Mouse (Mus musculus) midbrain, embryonic 12.5 days (tissue): ENCODE results near the gene Lemd1. TPM values are rescaled to one million over a fixed set of nuclear protein-coding genes. Genes with fewer than 3 reads are reported as not detected.

Experiments used
- ATAC-seq: fragments of 200-750 bp; cut with Nextera tagmentation; 2 replicates; pipeline ENCODE4 v1.8.0; 2017; ENCODE audit warnings: low read depth, moderate TSS enrichment, moderate library complexity; ENCODE audit not compliant: low FRiP score
- H3K27ac ChIP-seq: fragments of 300-500 bp; sonication (generic); replicated peaks from 2 replicates; pipeline ENCODE4 v1.5.1; 2016; ENCODE audit warnings: mild to moderate bottlenecking
- H3K27me3 ChIP-seq: fragments of 300-500 bp; sonication (generic); 2 replicates; pipeline ENCODE4 v1.6.1; 2016; ENCODE audit warnings: mild to moderate bottlenecking
- H3K36me3 ChIP-seq: fragments of 300-500 bp; sonication (generic); 2 replicates; pipeline ENCODE4 v1.6.1; 2016
- H3K4me1 ChIP-seq: fragments of 300-500 bp; sonication (generic); 2 replicates; pipeline ENCODE4 v1.6.1; 2016
- H3K4me2 ChIP-seq: fragments of 300-500 bp; sonication (generic); replicated peaks from 2 replicates; pipeline ENCODE4 v1.6.1; 2016; ENCODE audit warnings: mild to moderate bottlenecking, moderate library complexity
- H3K4me3 ChIP-seq: fragments of 300-500 bp; sonication (generic); 2 replicates; pipeline ENCODE4 v1.5.1; 2016; ENCODE audit warnings: mild to moderate bottlenecking
- H3K9ac ChIP-seq: fragments of 300-500 bp; sonication (generic); replicated peaks from 2 replicates; pipeline ENCODE4 v1.6.1; 2016; ENCODE audit warnings: mild to moderate bottlenecking, moderate library complexity
- H3K9me3 ChIP-seq: fragments of 300-500 bp; sonication (generic); 2 replicates; pipeline ENCODE4 v1.6.1; 2016; ENCODE audit warnings: mild to moderate bottlenecking
- WGBS: fragments of 180-500 bp; shearing (Covaris S2); methylation state at CpG from one replicate; pipeline ENCODE4 v1.1.7; 2016; 5-methylcytosine and 5-hydroxymethylcytosine counted together
- microRNA counts: library from miRNA; unstranded; fragments of <30 nt; microRNA quantifications from one replicate; lab custom pipeline; 2017
- microRNA-seq: library from miRNA; unstranded; fragments of <30 nt; microRNA quantifications from one replicate; pipeline ENCODE4, GENCODE M21; 2017
- polyA plus RNA-seq: library from polyadenylated mRNA; unstranded; fragments of >200 nt; fragmentation: Nextera tagmentation; extraction: Ambion mirVana; gene quantifications from 2 replicates; pipeline ENCODE4 v1.2.1, GENCODE M21; 2016

The Lemd1 gene
- polyA plus RNA-seq, 1 experiment from 2014 or later: 15.6 TPM

DNA sequence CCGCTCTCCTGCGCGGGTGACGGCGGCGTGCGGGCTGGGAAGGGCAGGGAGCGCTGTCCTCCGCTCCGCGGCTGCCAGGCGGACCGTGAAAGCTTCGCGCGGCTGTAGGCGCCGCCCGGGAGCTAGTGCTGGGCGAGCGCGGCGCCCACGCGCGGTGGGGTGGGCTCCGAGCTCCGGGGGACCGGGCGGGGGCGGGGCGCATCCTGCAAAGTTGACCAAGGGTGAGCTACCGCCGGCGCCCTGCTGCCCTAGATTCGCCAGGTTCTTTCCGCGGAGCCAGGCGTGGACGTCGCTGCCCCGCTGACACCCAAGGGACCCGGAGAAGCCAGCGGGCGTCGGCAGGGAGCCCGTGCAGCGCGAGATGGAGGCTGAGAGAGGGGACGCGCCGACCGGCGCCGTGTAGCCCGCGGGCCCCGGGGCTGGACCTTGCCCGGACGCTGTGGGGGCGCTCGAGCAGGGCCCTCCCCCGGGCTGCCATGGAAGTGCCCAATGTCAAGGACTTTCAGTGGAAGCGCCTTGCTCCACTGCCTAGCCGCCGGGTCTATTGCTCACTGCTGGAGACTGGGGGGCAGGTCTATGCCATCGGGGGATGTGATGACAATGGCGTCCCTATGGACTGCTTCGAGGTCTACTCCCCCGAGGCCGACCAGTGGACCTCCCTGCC is 107.7 kb downstream of the Lemd1 start:
- Histone ChIP-seq H3K27ac (peak overlapping the region; percentile 84), H3K4me1 (peaks cover 44% of the 10 kb centered on the region), H3K9ac (peak overlapping the region; percentile 85), H3K27me3 (peaks cover 46% of the 10 kb centered on the region), H3K9me3 (no peaks in the 10 kb centered on the region), H3K36me3 (no peaks in the 10 kb centered on the region), H3K4me2 (peak overlapping the region; percentile 99), H3K4me3 (peak overlapping the region; percentile 65)
- ATAC-seq: peak; percentile 59
- WGBS: under 1% methylated on average over 45 of the region's 71 CpGs

DNA sequence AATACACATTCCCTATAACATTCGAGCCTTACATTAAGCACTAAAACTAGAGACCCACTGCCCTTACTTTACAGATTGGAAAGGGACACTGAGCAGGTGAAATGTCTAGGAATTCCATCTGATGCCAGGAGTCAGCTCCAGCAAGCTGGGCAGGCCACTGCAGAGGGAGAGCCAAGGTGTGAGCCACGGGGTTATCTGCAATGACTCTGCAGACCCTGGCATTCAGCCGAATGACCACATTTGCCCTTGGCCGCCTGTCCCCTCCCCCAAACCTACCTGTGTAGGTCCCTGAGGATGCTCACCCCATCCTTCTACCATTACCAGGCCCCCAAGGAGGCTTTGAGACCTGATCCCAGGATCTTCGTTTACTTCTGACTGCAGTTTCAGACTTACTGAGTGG is 108.5 kb downstream of the Lemd1 start:
- Histone ChIP-seq H3K4me3 (peak overlapping the region; percentile 65), H3K9me3 (no peaks in the 10 kb centered on the region), H3K27me3 (peaks cover 49% of the 10 kb centered on the region), H3K27ac (no peak overlapping the region), H3K36me3 (no peaks in the 10 kb centered on the region), H3K9ac (0 out of 2 replicates have a peak overlapping the region, but pooled peaks have one; percentile 85), H3K4me2 (peak overlapping the region; percentile 99), H3K4me1 (peaks cover 44% of the 10 kb centered on the region)
- 86% methylated on average over 5 of the region's 5 CpGs for WGBS
- no peak for ATAC-seq

DNA sequence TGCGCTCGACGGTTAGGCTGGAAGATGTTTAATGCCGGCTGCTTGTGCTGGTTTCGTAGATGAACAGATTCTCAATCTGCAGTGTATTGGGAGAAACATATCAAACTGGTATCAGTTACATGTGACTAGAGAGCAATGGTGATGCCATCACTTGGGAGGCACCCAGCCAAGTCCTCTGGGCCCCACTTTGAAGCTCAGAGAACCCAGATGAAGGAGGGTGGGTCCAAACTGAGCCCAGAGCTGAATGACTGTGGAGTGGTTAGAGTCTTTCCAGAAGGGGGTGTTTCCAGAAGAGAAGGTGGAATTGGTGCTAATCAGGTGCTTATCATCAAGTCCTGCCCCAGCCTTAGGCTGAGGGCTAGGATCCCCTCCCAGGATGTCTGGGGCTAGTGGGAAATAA is 110.0 kb downstream of the Lemd1 start:
- Histone ChIP-seq H3K27me3 (peaks cover 39% of the 10 kb centered on the region), H3K4me2 (peak overlapping the region; percentile 99; the same call in 1 of the 2 replicates), H3K9ac (no peak overlapping the region), H3K4me1 (peaks cover 44% of the 10 kb centered on the region), H3K4me3 (no peak overlapping the region), H3K36me3 (no peaks in the 10 kb centered on the region), H3K27ac (no peak overlapping the region), H3K9me3 (no peaks in the 10 kb centered on the region)
- no peak for ATAC-seq
- WGBS: 86% methylated on average over 5 of the region's 5 CpGs

DNA sequence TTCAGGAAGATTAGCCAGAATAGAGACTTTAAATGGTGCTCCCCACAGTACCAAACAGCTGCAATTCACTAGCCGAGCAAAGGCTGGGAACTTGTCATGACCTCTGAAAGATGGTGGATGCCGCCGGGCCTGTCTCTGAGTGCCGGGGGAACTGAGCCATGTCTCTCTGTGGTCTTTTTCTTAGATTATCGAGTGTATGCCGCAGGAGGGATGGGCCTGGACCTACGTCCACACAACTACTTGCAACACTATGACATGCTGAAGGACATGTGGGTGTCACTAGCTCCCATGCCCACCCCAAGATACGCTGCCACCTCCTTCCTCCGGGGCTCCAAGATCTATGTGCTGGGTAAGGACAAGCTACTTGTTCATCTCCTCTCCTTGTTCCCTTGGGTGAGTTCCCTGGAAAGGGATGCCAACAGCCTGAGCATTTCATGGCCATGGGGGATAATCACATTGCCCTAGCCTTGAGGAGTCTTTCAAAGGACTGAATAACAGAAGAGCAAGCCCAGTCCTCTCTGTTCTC is 111.2 kb downstream of the Lemd1 start:
- H3K36me3 ChIP-seq: no peaks in the 10 kb centered on the region
- no peak overlapping the region for H3K4me2 ChIP-seq
- no peak overlapping the region for H3K9ac ChIP-seq
- H3K4me3 ChIP-seq: no peak overlapping the region
- no peaks in the 10 kb centered on the region for H3K9me3 ChIP-seq
- no peak for ATAC-seq
- no peak overlapping the region for H3K27ac ChIP-seq
- WGBS: 93% methylated on average over 9 of the region's 9 CpGs
- H3K27me3 ChIP-seq: peaks cover 41% of the 10 kb centered on the region
- peaks cover 39% of the 10 kb centered on the region for H3K4me1 ChIP-seq

DNA sequence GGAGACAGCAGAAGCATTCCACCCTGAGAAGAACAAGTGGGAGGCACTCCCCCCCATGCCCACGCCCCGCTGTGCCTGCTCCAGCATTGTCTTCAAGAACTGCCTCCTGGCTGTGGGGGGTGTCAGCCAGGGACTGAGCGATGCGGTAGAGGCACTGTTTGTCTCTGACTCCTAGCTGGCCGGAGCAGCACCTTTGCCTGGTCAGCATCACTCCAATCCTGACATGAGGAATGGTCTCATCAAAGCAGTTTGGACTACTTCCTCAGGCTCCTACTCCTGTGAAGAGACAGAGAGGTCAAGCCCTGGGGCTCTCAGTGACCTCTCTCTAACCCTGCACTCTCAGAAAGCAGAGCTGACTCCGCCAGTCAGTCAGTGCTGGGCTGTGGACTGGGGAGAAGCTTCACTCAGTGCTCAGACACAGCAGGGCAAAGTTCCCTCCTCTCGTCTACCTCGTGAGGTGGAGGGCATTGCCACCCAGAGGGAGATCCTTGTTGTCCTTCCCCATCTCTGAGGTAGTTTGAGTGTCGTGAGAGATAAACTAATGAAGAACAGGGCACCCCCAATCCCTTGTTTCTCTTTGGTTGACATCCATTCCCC is 113.5 kb downstream of the Lemd1 start:
- H3K4me3 ChIP-seq: no peak overlapping the region
- 35% methylated on average over 9 of the region's 9 CpGs for WGBS
- peaks cover 18% of the 10 kb centered on the region; the same call in 1 of the 2 replicates for H3K4me1 ChIP-seq
- H3K9ac ChIP-seq: no peak overlapping the region
- no peaks in the 10 kb centered on the region for H3K36me3 ChIP-seq
- H3K27ac ChIP-seq: no peak overlapping the region
- no peak overlapping the region for H3K4me2 ChIP-seq
- no peak for ATAC-seq
- H3K27me3 ChIP-seq: peaks cover 37% of the 10 kb centered on the region
- H3K9me3 ChIP-seq: no peaks in the 10 kb centered on the region

DNA sequence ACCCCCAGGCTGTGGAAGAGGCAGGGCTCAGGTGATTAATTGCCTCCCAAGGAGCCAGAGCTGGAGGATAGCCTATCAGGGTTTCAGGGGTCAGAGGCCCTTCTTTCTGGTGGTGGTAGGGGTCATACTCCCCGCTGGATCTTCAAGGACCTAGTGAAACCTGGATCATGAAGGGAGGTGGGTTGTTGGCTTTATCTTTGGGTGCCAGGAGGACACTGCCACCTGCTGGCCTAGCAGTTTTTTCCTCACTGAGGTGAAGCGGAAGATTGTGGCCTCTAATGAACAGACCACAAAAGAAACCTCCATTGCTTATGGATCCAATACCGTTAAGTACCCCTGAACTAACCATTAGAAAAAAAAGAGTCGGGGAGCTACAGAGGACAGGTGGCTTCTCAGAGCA is 114.9 kb downstream of the Lemd1 start:
- H3K27me3 ChIP-seq: peaks cover 28% of the 10 kb centered on the region
- no peak overlapping the region for H3K4me2 ChIP-seq
- H3K4me1 ChIP-seq: peaks cover 16% of the 10 kb centered on the region; the same call in 1 of the 2 replicates
- no peak overlapping the region for H3K9ac ChIP-seq
- H3K9me3 ChIP-seq: no peaks in the 10 kb centered on the region
- no peak overlapping the region for H3K4me3 ChIP-seq
- 60% methylated on average over 4 of the region's 4 CpGs for WGBS
- no peak for ATAC-seq
- no peaks in the 10 kb centered on the region for H3K36me3 ChIP-seq
- H3K27ac ChIP-seq: no peak overlapping the region

DNA sequence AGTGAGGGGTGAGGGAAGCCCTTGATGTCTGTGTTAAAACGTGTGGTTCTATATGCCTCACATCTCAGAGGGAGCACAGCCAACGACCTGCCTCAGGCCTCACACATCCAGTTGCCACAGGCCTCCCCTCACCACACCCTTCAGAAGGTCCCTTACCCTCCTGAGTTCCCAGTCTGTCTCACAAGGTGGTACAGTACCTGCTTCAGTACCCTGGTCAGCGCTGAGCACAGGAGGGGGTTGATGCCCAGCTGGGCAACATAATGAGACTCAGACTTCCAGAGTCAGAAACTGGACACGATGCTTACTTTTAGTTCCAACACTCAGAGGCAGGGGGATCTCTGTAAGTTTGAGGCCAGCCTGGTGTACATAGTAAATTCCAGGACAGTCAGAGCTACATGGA is 115.6 kb downstream of the Lemd1 start:
- no peak for ATAC-seq
- Histone ChIP-seq H3K9ac (no peak overlapping the region), H3K4me2 (no peak overlapping the region), H3K9me3 (no peaks in the 10 kb centered on the region), H3K36me3 (no peaks in the 10 kb centered on the region), H3K27ac (no peak overlapping the region), H3K27me3 (peaks cover 24% of the 10 kb centered on the region), H3K4me3 (no peak overlapping the region), H3K4me1 (peaks cover 16% of the 10 kb centered on the region; the same call in 1 of the 2 replicates)
- 20% methylated on average over 4 of the region's 4 CpGs for WGBS

DNA sequence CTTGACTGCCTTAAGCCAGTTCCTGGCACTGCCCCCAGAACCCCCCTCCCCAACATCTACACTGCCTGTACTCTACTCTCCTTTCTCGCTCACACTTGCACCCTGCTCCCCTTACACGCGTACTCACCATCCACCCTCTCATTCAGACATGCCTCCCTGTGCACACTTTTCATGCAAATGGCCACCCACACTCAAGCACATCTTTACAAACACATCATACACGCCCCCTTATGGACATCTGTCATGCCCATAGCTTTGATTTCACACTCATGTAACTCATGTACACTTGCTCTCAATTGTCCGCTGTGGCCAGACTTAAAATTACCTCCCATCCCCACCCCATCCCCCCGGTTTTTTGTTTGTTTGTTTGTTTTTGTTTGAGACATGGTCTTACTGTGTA is 116.7 kb downstream of the Lemd1 start:
- H3K4me3 ChIP-seq: no peak overlapping the region
- no peaks in the 10 kb centered on the region for H3K36me3 ChIP-seq
- H3K9ac ChIP-seq: no peak overlapping the region
- H3K27me3 ChIP-seq: peaks cover 24% of the 10 kb centered on the region
- H3K27ac ChIP-seq: no peak overlapping the region
- no peak for ATAC-seq
- H3K4me1 ChIP-seq: peaks cover 10% of the 10 kb centered on the region; the same call in 1 of the 2 replicates
- H3K4me2 ChIP-seq: no peak overlapping the region
- 86% methylated on average over 6 of the region's 6 CpGs for WGBS
- no peaks in the 10 kb centered on the region for H3K9me3 ChIP-seq

DNA sequence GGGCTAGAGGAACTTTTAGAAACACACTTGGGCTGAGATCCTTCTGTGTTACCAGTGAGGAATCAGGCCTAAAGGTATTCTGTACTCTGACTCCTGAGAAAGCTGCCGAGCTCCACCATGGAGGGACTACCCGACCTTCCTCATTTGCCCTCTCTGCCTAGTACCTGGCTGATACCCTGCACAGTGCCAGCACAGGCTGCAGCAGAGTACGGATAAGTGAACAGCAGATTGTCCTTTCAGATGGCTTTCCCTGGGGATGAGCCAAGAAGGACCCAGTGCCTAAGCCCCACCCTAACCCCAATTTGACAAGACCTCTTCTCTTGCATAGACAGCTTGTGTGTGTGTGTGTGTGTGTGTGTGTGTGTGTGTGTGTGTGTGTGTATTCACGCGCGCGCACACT is 117.4 kb downstream of the Lemd1 start:
- ATAC-seq: no peak
- H3K9ac ChIP-seq: no peak overlapping the region
- H3K9me3 ChIP-seq: no peaks in the 10 kb centered on the region
- H3K4me3 ChIP-seq: no peak overlapping the region
- no peak overlapping the region for H3K4me2 ChIP-seq
- peaks cover 24% of the 10 kb centered on the region for H3K27me3 ChIP-seq
- no peaks in the 10 kb centered on the region for H3K36me3 ChIP-seq
- H3K4me1 ChIP-seq: peaks cover 3% of the 10 kb centered on the region; the same call in 1 of the 2 replicates
- 89% methylated on average over 7 of the region's 7 CpGs for WGBS
- H3K27ac ChIP-seq: no peak overlapping the region

MicroRNAs encoded within 50 kb of the gene (microRNA counts, 519-probe panel; counts per million panel counts)
- microRNA mmu-miR-135b (lab: Ali Mortazavi, UCI): 7,336 counts per million, percentile 82 among the panel's probes with 10 or more counts

Small RNAs within 50 kb of the gene (microRNA-seq; reads per million reads assigned to microRNA genes)
- gene Mir135b: 10,233 reads per million, percentile 95 among the genes with 10 or more reads in this experiment

Other genes starting within 250 kb of the Lemd1 start
- gene Slc45a3, start 228.5 kb upstream of the Lemd1 start, polyA plus RNA-seq: 27.4 and 30.2 TPM in 2 replicates
- gene Elk4, start 183.8 kb upstream of the Lemd1 start, polyA plus RNA-seq: 18.9 and 19.9 TPM in 2 replicates
- gene Mfsd4a, start 123.4 kb upstream of the Lemd1 start, polyA plus RNA-seq: 16.5 and 18.8 TPM in 2 replicates
- 0.56 and 1.6 TPM in 2 replicates for gene Cdk18, start 51.7 kb upstream of the Lemd1 start, polyA plus RNA-seq
- 6.1 and 7.9 TPM in 2 replicates for gene AC124108.1, start within 50 bp of the Lemd1 start, polyA plus RNA-seq
- 0.96 TPM in 1 of 2 replicates, not detected in the other for gene Gm10188, start 38.3 kb downstream of the Lemd1 start, polyA plus RNA-seq
- 5.2 and 5.4 TPM in 2 replicates for gene Klhdc8a, start 107.2 kb downstream of the Lemd1 start, polyA plus RNA-seq
- 94.9 and 101 TPM in 2 replicates for gene Nuak2, start 124.7 kb downstream of the Lemd1 start, polyA plus RNA-seq
- 35.4 and 36.8 TPM in 2 replicates for gene Tmcc2, start 199.8 kb downstream of the Lemd1 start, polyA plus RNA-seq
- gene Dstyk, start 226.1 kb downstream of the Lemd1 start, polyA plus RNA-seq: 17.6 and 17.9 TPM in 2 replicates